Mouse (Mus musculus) T-cell, adult 66 days (primary cell): ENCODE measurements around the gene Hgf. TPM values are rescaled to one million over a fixed set of nuclear protein-coding genes. Genes with fewer than 3 reads are reported as not detected.

Experiments
- total RNA-seq, 2 experiments: library from RNA; stranded (reverse); gene quantifications; 3 replicates in 1 of 2; 4 replicates in 1 of 2; pipeline ENCODE4 v1.2.4; 2023

The Hgf gene
- under 1 TPM; 0.64 to 0.83 TPM for total RNA-seq

GRCm38 (mm10) chr5:16553304-16554047, at the start of gene Hgf:
Hgf (plus strand) TSS chr5:16553495.

Other genes starting within 250 kb of the Hgf start
- gene Gm28710, start 238.3 kb downstream of the Hgf start, total RNA-seq, result not detected